8 mouse cellular contexts compared by ENCODE assay signal in the genomic region with DNA sequence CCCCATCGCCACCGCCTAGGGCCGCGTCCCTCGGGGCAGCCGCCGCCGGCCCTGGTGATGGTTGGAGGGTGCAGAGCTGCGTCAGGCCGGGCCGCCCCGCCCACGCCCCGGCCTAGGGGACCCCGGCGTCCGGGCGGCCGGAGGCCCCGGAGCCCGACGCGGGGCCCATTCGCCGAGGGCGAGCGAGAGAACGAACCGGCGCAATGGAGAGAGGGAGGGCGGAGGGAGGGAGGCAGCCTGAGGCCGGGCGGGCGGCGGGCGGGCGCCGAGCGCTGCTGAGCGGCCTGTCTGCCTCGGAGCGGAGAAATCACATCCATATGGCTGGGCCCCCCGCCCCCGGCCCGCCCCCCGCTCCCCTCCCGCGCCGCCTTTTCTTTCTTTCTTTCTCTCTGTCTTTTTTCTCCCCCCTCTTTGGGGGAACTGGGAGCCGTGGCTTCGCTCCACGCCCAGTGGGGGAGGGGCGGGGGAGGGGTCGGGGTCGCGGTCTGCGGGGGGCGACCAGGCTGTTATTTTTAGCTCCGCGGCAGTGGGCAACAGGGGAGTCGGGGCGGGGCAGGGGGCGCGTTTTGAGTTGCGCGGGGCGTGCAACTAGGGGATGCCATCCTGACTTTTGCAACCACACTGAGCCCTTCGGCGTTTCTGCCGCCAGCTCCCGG. TPM values are rescaled to one million over a fixed set of nuclear protein-coding genes. Genes with fewer than 3 reads are reported as not detected.
DNase-seq lines count a peak whose midpoint lies in the region; ATAC-seq and TF ChIP-seq lines count a peak whose summit lies in the region.

No protein-coding gene starts in this region.

- peak overlapping the region; percentile 88 for H3K4me2 ChIP-seq in heart, embryonic 14.5 days (ENCODE audit: low read length)
- H3K4me2 ChIP-seq in limb, embryonic 11.5 days (ENCODE audit: low read depth, severe bottlenecking) = peak overlapping the region; percentile 88
- H3K4me2 ChIP-seq in myocyte (ENCODE audit: low read depth) = peak overlapping the region; percentile 52

- peak overlapping the region; percentile 78 for H3K4me3 ChIP-seq in gastrocnemius, adult 2 months
- peak overlapping the region; percentile 63 to 97 for H3K4me3 ChIP-seq in heart, embryonic 14.5 days (ENCODE audit: control insufficient read depth in 1 of 2, insufficient read depth in 1 of 2, low read depth in 1 of 2, low read length in 2 of 2)
- H3K4me3 ChIP-seq in limb, embryonic 11.5 days (ENCODE audit: low read depth, low read length) = peak overlapping the region; percentile 69
- no peak overlapping the region for H3K4me3 ChIP-seq in myocyte

- H3K27me3 ChIP-seq in heart, embryonic 14.5 days (ENCODE audit: control insufficient read depth, insufficient read depth, low read length) = peaks cover 10% of the 10 kb centered on the region; the same call in 1 of the 2 replicates
- peaks cover 14% of the 10 kb centered on the region for H3K27me3 ChIP-seq in limb, embryonic 11.5 days (ENCODE audit: control insufficient read depth, insufficient read depth, low read length)
- H3K27me3 ChIP-seq in myocyte (ENCODE audit: control insufficient read depth, insufficient read depth, insufficient read length) = peaks cover 78% of the 10 kb centered on the region

- peaks cover 17% of the 10 kb centered on the region in 2 experiments for H3K4me1 ChIP-seq in heart, embryonic 14.5 days (ENCODE audit: control insufficient read depth in 2 of 2, insufficient read depth in 2 of 2, low read length in 2 of 2)
- H3K4me1 ChIP-seq in limb, embryonic 11.5 days (ENCODE audit: control insufficient read depth, insufficient read depth, low read length) = peaks cover 30% of the 10 kb centered on the region

- no peaks in the 10 kb centered on the region for H3K79me2 ChIP-seq in myocyte (ENCODE audit: control insufficient read depth, insufficient read depth)

- intact Hi-C loops in gastrocnemius, adult 2 months (cut with DNase I) = no loop called here
- intact Hi-C loops in gastrocnemius, postnatal 36 days (cut with DNase I) = no loop called here
- intact Hi-C loops in gastrocnemius, postnatal 14 days (cut with DNase I; ENCODE audit: low total_unique reads) = no loop called here

- H3ac ChIP-seq in myocyte (ENCODE audit: control insufficient read depth, insufficient read length) = no peak overlapping the region

- H3K27ac ChIP-seq in gastrocnemius, adult 2 months = peak overlapping the region; percentile 64
- peak overlapping the region; percentile 82 to 86 for H3K27ac ChIP-seq in heart, embryonic 14.5 days (replicated peaks in 1 of 2; ENCODE audit: control insufficient read depth in 1 of 2, insufficient read depth in 1 of 2, low read depth in 2 of 2, low read length in 2 of 2)
- H3K27ac ChIP-seq in limb, embryonic 11.5 days (replicated peaks; ENCODE audit: low read depth, low read length) = peak overlapping the region; percentile 85

- H3K9ac ChIP-seq in heart, embryonic 14.5 days (ENCODE audit: low read length) = peak overlapping the region; percentile 89
- peak overlapping the region; percentile 73 for H3K9ac ChIP-seq in limb, embryonic 11.5 days (ENCODE audit: low read length)

- no peak for TF ChIP-seq POLR2A in myocyte (IDR thresholded peaks at IDR 0.05; ENCODE audit: insufficient read length, low read depth)

- no peaks in the 10 kb centered on the region for H3K9me3 ChIP-seq in heart, embryonic 14.5 days (ENCODE audit: control insufficient read depth, low read length)
- no peaks in the 10 kb centered on the region for H3K9me3 ChIP-seq in limb, embryonic 11.5 days (ENCODE audit: control insufficient read depth, low read length)

- peaks cover 18% of the 10 kb centered on the region for H3K36me3 ChIP-seq in heart, embryonic 14.5 days (ENCODE audit: control insufficient read depth, insufficient read depth, low read length)
- no peaks in the 10 kb centered on the region for H3K36me3 ChIP-seq in limb, embryonic 11.5 days (ENCODE audit: control insufficient read depth, insufficient read depth, low read length)
- H3K36me3 ChIP-seq in myocyte (ENCODE audit: control insufficient read depth, insufficient read depth) = no peaks in the 10 kb centered on the region

- peak; percentile 72 for ATAC-seq in heart, embryonic 14.5 days (ENCODE audit: insufficient number of reproducible peaks, insufficient read depth, low FRiP score, low read depth)
- peak; percentile 52; the same call in 1 of the 2 replicates for ATAC-seq in limb, embryonic 11.5 days (ENCODE audit: insufficient number of reproducible peaks, low FRiP score, low TSS enrichment, low read depth)

- WGBS in heart, embryonic 14.5 days = under 1% methylated on average over 42 of the region's 71 CpGs
- under 1% methylated on average over 51 of the region's 71 CpGs for WGBS in limb, embryonic 11.5 days

- DNase-seq in gastrocnemius, adult 2 months = peak; percentile 48
- DNase-seq in gastrocnemius, postnatal 36 days = no peak
- peak; percentile 45 to 50 for DNase-seq in adrenal gland, postnatal 36 days
- peak; percentile 81 for DNase-seq in limb, embryonic 11.5 days (ENCODE audit: low spot score)
- DNase-seq in right cerebral cortex, postnatal 25 days = no peak
- DNase-seq in gastrocnemius, postnatal 14 days = no peak

- no peak for TF ChIP-seq CTCF in gastrocnemius, adult 2 months (IDR thresholded peaks at IDR 0.05)

TF ChIP-seq in myocyte, 11 proteins besides CTCF, POLR2A, EP300 and RAD21:
- TF ChIP-seq SRF (IDR thresholded peaks at IDR 0.05; ENCODE audit: control insufficient read depth, insufficient read length, low read depth) (no peak), TCF12 (IDR thresholded peaks at IDR 0.05; ENCODE audit: insufficient read depth, poor library complexity, severe bottlenecking) (no peak), POLR2AphosphoS2 (IDR thresholded peaks at IDR 0.05; ENCODE audit: insufficient read length, low read depth) (no peak), USF1 (IDR thresholded peaks at IDR 0.05; ENCODE audit: low read depth) (no peak), CEBPB (IDR thresholded peaks at IDR 0.05; ENCODE audit: insufficient read depth, poor library complexity, severe bottlenecking) (no peak), MYOG (IDR thresholded peaks at IDR 0.05; ENCODE audit: control insufficient read depth in 1 of 3, insufficient read depth in 1 of 3, insufficient read length in 2 of 3, low read depth in 2 of 3) (no peak), REST (IDR thresholded peaks at IDR 0.05; ENCODE audit: insufficient read depth, insufficient read length) (no peak), MAX (IDR thresholded peaks at IDR 0.05; ENCODE audit: low read depth) (no peak), MYOD1 (IDR thresholded peaks at IDR 0.05; ENCODE audit: control insufficient read depth in 1 of 3, insufficient read length in 2 of 3, low read depth in 2 of 3) (no peak), TCF3 (IDR thresholded peaks at IDR 0.05; ENCODE audit: insufficient read length, low read depth) (no peak), E2F4 (IDR thresholded peaks at IDR 0.05; ENCODE audit: insufficient read depth) (no peak)

RNA-seq across cellular contexts. Expression of gene Myl3, which starts 0.8 kb away (rescaled TPM):
- 1,000 to 10,000 TPM in 1 of 2 experiments, 100 to 1,000 TPM in 1; 528 to 1,790 TPM for total RNA-seq in gastrocnemius, adult 2 months (2021)
- total RNA-seq in gastrocnemius, postnatal 36 days (2021) = 1,000 to 10,000 TPM in 1 of 2 experiments, 100 to 1,000 TPM in 1; 290 to 1,186 TPM
- total RNA-seq in adrenal gland, postnatal 36 days (2021) = 1 to 10 TPM; 1.8 to 2.2 TPM
- 4,569 and 4,875 TPM in 2 replicates for polyA plus RNA-seq in heart, embryonic 14.5 days (2014; fragmentation: Nextera tagmentation; extraction: Ambion mirVana)
- 0.26 and 1.8 TPM in 2 replicates for polyA plus RNA-seq in limb, embryonic 11.5 days (2014; fragmentation: Nextera tagmentation; extraction: Ambion mirVana)
- 0.22 TPM for polyA plus RNA-seq in myocyte (2012; fragmentation: generic; extraction: Trizol)
- 100 to 1,000 TPM; 358 to 691 TPM for total RNA-seq in gastrocnemius, postnatal 14 days (2021)

RNA-seq across cellular contexts. Expression of gene Pth1r, which starts 4.5 kb away (rescaled TPM):
- 1 to 10 TPM in 1 of 2 experiments, under 1 TPM in 1; 0.99 to 1.3 TPM for total RNA-seq in gastrocnemius, adult 2 months (2021)
- 1 to 10 TPM in 1 of 2 experiments, under 1 TPM in 1; 0.74 to 1.1 TPM for total RNA-seq in gastrocnemius, postnatal 36 days (2021)
- 10 to 100 TPM; 12.5 to 23.1 TPM for total RNA-seq in adrenal gland, postnatal 36 days (2021)
- polyA plus RNA-seq in heart, embryonic 14.5 days (2014; fragmentation: Nextera tagmentation; extraction: Ambion mirVana) = 22.2 and 23.9 TPM in 2 replicates
- 30.1 and 37.3 TPM in 2 replicates for polyA plus RNA-seq in limb, embryonic 11.5 days (2014; fragmentation: Nextera tagmentation; extraction: Ambion mirVana)
- polyA plus RNA-seq in myocyte (2012; fragmentation: generic; extraction: Trizol) = 0.20 TPM
- total RNA-seq in gastrocnemius, postnatal 14 days (2021) = 1 to 10 TPM; 2.7 to 4.3 TPM

RNA-seq across cellular contexts. Expression of gene Prss42, which starts 55.5 kb away (rescaled TPM):
- not detected for total RNA-seq in gastrocnemius, adult 2 months (2021)
- total RNA-seq in gastrocnemius, postnatal 36 days (2021) = not detected
- total RNA-seq in adrenal gland, postnatal 36 days (2021) = not detected
- not detected in 2 replicates for polyA plus RNA-seq in heart, embryonic 14.5 days (2014; fragmentation: Nextera tagmentation; extraction: Ambion mirVana)
- polyA plus RNA-seq in limb, embryonic 11.5 days (2014; fragmentation: Nextera tagmentation; extraction: Ambion mirVana) = not detected in 2 replicates
- polyA plus RNA-seq in myocyte (2012; fragmentation: generic; extraction: Trizol) = not detected
- not detected for total RNA-seq in gastrocnemius, postnatal 14 days (2021)

Comparison
In these comparisons a context has a peak if more than half of its experiments do, and no peak if none do; other contexts are left out.
1. DNase-seq: peak in gastrocnemius, adult 2 months (single experiment), adrenal gland, postnatal 36 days (2 of 2) and limb, embryonic 11.5 days (single experiment); none in gastrocnemius, postnatal 36 days (0 of 2), right cerebral cortex, postnatal 25 days (single experiment) and gastrocnemius, postnatal 14 days (single experiment).
2. RNA of gene Myl3, which starts 0.8 kb away (total RNA-seq): 528 to 1,790 TPM in gastrocnemius, adult 2 months, 290 to 1,186 TPM in gastrocnemius, postnatal 36 days and 358 to 691 TPM in gastrocnemius, postnatal 14 days; 1.8 to 2.2 TPM in adrenal gland, postnatal 36 days; every median in the first group is over 10 times any median in the second.
3. Peak in every context shown above with its lines, with median percentiles within 50 percentile points of each other: H3K27ac ChIP-seq and H3K4me2 ChIP-seq.